Mouse (Mus musculus): Measurements from ENCODE around the gene Mvp. TPM values are rescaled to one million over a fixed set of nuclear protein-coding genes. Genes with fewer than 3 reads are reported as not detected.

Mvp gene
- polyA plus RNA-seq, 1 experiment: 18.3 TPM

DNA sequence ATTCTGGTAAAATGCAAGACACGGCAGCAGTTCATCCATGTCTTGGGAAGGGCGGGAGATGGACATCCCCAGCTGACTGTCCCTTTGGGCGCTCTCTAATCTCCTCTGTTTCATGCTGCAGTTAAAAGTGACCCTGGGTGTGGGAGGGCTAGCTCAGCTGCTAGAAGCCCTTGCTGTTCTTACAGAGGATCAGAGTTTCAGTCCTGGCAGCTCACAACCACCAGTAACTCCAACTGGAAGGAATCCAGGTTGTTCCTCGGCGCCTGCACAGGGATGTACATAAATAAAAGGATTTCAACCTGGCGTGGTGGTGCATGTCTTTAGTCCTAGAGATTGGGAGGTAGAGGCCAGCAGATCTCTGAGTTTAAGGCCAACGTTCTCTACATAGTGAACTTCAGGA is 31.3 kb downstream of the Mvp start:
- no peak for TF ChIP-seq GATA1 (IDR thresholded peaks at IDR 0.05; ENCODE audit: low read length)

DNA sequence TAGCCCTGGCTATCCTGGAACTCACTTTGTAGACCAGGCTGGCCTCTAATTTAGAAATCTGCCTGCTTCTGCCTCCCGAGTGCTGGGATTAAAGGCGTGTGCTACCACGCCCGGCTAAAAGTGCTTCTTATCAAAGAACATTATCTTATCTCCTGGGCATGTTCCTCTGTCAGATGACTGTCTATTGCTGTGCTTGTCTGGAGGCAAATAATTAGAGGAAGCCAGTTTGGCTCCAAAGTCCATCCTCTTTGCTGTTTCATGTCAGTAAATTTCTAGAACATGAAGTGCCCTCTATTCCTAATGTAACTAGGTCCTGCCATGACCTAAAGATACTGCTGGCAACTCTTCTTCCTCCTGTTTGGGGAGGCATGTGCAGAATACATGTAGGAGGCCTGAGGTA is 32.4 kb downstream of the Mvp start:
- no peak for TF ChIP-seq GATA1 (IDR thresholded peaks at IDR 0.05; ENCODE audit: low read length)

DNA sequence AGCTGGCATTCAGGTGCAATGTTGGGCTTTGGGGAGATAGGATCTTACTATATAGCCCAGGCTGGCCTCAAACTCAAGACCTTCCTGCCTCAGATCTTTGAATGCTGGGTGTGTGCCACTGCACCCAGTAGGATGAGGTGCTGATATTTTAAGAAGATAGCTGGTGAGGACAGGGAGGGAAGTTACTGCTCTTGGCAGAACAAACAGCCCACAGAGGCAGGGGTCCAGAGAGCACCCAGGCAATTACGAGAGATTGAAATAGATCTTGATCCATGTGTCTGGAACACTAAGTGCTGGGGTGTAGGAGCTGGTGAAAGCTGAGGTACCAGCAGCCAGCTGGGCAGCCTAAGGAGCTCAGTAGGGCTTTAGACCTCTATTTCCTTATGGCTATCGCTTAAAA is 32.8 kb downstream of the Mvp start:
- TF ChIP-seq GATA1 (IDR thresholded peaks at IDR 0.05; ENCODE audit: low read length): no peak

DNA sequence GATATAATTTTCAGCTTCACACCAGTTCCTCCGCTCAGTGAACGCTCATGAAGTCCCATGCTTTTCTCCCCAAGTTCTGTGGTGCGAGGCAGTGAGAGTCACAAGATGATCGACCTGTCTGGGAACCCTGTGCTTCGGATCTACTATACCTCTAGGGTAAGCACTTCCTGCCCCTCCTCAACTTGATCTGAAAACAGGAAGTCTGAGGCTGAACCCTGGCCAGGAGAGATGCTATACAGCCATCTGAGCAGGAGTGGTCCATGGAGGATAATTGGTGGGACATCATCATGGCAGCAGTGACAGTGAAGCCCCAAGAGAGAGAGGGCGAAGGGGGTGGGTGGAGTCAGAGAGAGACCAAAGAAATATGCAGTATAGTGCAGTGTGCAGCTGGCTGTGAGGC is 35.6 kb downstream of the Mvp start:
- no peak for TF ChIP-seq GATA1 (IDR thresholded peaks at IDR 0.05; ENCODE audit: low read length)

DNA sequence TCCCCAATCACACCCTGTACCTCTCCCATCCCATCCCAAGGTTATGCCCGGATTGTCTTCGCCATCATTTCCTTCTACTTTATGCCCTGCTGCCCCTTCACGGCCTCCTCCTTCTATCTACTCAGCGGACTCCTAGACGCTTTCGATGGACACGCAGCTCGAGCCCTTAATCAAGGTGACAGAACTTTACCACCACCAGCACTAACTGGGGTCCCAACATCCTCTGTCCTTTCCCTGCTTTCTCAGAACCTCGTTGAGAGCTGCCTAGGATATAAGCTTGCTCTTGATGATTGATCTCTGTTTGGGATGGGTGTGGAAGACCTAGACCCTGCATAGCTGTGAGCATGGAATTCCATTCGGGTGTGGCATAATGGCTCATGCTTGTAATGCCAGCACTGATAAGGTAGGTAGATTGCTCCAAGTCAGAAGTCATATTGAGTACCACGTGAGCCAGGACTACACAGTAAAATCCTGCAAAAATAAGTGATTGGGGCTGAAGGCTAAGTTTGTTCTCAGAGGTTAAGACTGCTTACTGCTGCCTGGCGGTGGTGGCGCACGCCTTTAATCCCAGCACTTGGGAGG is 37.5 kb downstream of the Mvp start:
- no peak for TF ChIP-seq GATA1 (IDR thresholded peaks at IDR 0.05; ENCODE audit: low read length)

DNA sequence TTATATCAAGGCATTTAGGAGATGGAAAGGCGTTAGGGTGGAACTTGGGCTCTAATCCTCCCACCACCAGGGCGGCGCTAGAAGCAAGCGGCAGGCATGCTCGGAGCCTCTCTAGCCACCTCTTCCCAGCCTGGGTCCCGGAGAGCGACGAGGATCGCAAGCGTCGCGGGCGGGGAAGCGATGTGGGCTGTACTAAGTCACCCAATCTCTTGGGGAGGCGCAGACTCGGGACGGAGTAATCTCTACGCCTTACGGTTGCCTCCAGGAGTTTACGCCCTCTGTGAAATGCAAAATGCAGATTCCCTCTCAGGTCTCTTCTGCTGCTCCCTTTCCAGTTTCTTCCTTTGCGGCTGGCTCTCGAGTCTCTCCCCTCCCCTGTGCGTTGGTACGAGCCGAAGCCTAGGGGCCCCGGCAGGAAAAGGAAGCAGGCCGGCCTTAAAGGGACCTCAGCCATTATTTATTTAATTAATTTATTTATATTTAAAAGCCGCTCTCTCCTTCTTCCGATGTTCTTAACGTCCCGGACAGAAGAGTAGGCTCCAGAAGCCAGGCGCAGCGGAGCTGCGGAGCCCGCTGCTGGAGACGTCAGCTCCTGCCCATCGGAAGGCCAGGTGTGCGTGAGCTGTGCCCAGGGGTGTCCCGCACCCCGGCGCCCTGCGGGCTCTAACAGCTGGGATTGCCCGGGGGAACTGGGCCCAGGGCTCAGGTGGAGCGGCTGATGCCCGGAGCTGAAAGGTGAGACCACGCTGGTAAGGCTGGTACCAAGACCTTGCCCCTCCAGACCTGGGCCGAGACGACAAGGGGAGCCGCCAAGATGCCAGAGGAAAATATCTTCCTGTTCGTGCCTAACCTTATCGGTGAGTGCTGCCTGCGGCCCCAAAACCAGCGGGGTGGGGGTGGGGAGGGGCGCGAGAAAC is 38.2 kb downstream of the Mvp start, which contains the start of gene Cdiptos:
TSS of gene Cdiptos (minus strand) at position 149 of the 917 bp plus-strand sequence.
- no peak for TF ChIP-seq GATA1 (IDR thresholded peaks at IDR 0.05; ENCODE audit: low read length)

DNA sequence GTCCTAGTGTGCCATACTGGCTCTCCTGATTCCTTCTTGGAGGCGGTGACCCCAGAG is 38.7 kb downstream of the Mvp start, which contains the start of gene Cdipt:
TSS of gene Cdipt (plus strand) at position 22 of the 57 bp plus-strand sequence.
- no peak for TF ChIP-seq GATA1 (IDR thresholded peaks at IDR 0.05; ENCODE audit: low read length)

DNA sequence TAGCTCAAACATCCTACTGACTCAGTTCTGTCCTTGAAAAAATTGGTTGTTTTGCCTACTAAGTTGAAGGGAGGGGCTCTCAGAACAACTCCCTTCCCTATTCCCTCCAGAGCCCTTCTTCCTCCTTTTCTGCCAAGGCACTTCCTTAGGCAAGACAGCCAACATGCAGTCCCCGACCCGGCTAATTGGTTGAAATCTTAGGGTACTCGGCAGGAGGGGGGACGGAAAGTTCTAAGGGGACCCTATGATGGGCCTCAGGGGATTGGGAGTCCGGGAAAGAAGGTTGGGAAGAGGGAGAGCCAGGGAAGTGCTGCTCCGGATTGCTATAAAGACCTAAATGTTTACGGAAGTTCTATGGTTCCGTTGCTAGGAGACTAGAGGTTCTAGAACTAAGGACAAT is 38.9 kb downstream of the Mvp start:
- TF ChIP-seq GATA1 (IDR thresholded peaks at IDR 0.05; ENCODE audit: low read length): no peak

DNA sequence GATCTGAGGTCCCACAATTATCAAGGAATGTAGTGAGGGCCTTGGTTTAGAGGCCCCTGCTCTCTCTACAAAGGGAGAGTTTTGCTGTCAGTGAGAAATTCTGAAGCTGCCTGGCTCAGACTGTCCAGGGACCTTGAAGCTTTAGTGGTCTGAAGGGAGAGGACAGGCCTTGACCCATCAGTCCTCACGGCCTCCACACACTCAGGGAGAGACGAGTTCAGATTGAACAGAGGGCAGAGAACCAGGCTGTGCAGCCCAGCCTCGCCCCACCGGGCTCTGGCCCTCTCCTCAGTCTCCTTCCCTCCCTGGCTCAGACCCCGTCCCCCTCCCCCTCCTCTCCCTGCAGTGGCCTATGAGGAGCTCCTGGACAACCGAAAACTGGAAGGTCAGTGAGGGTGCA is 47.1 kb downstream of the Mvp start:
- TF ChIP-seq GATA1 (IDR thresholded peaks at IDR 0.05; ENCODE audit: low read length): no peak

DNA sequence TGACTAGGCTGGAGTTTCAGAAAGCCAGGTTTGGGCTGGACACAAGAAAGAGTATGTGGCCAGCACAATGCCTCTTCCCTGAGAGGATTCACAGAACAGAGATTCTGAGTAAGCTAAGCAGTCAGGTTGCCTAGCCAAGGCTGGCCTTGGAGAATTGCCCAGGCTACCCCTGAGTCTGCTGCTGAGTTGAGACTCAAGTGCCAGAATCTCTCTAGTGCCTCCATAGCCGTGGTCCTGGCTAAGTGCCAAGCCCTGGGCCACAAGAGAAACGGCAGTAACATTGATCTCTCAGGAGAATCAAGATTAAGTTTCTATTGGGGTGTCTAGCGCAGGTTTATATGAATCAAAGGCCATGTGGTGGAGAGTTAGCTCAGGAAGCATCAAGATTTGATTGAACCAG is 48.9 kb downstream of the Mvp start:
- TF ChIP-seq GATA1 (IDR thresholded peaks at IDR 0.05; ENCODE audit: low read length): no peak

DNA sequence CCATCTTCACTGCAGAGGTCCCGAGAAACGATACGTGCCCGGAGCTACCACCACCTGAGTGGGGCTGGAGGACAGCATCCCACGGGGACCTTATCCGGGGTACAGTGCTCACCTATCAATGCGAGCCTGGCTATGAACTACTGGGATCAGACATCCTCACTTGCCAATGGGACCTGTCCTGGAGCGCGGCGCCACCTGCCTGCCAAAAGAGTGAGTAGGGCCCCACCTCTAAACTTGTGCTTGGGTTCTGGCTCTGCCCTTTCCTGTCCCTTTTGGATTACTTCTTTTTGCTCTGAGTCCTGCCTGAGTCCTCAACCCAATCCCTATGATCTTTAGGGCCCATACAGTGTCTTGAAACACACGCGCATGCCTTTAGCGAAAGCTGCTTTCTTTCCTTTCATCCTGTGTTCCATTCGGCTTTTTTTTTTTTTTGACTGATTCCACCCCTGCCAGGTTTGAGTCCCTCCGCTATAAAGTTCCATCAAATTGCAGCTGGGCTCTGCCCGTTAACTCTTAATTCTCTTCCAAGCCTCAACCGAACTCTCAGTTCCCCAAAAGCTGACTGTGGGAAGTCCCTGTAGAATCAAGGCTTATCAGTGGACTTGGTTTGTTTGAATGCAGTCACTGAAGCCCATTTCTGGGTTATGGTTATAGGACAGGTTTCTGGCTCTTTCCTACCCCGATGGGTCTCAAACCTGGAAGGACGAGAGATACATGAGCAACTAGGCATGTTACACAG is 50.7 kb downstream of the Mvp start:
- no peak for TF ChIP-seq GATA1 (IDR thresholded peaks at IDR 0.05; ENCODE audit: low read length)

DNA sequence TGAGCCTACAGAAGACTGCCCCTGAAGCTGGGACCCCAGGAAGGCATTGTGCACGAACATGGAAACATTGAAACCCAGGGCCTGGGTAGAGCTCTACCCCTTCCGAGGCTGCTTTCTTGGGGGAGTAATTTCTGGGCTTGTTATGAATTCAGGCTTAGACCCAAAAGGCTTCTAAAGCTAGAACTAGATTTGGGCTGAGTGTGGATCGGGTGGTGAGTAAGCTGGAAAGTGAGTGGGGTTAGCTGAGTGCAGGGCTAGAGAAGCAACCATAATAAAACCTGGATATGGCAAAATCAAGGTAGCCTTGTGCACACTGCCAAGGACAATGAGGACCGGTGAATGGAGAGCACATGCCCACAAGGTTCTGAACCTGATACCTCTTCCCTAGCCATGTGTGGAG is 52.5 kb downstream of the Mvp start:
- no peak for TF ChIP-seq GATA1 (IDR thresholded peaks at IDR 0.05; ENCODE audit: low read length)

DNA sequence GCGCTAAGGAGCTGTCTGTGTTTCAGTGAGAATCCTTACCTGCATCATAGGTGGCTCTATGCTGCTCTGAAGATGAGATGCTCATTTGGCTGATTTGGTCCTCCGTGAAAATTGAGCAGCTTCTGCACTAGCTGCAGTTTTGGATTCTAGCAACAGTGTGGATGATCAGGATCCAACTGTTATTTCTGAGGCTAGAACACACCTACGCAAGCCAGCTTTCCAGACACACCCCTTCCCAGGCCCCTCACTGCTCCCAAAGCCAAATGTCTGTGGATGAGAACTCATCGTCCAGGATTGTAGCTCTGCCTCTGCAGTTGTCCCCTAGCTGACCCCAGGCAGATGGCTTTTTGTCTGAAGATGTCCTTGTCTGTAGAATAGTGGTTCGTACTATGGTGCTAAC is 53.3 kb downstream of the Mvp start:
- no peak for TF ChIP-seq GATA1 (IDR thresholded peaks at IDR 0.05; ENCODE audit: low read length)

DNA sequence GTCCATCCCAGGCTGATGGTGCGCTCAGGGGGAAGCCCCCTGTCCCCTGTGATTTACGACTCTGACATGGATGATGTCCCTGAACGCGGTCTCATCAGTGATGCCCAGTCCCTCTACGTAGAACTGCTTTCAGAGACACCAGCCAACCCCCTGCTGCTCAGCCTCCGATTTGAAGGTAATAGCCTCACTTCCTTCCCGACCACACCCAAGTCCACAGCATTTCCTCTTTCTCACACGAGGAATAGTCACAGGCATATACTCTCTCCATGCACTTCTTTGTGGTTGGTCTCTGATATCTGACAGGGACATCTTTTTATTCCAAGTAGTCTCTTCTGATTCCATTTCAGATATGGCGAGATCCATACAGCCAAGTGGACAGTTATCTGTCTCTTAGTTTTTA is 54.6 kb downstream of the Mvp start:
- no peak for TF ChIP-seq GATA1 (IDR thresholded peaks at IDR 0.05; ENCODE audit: low read length)

DNA sequence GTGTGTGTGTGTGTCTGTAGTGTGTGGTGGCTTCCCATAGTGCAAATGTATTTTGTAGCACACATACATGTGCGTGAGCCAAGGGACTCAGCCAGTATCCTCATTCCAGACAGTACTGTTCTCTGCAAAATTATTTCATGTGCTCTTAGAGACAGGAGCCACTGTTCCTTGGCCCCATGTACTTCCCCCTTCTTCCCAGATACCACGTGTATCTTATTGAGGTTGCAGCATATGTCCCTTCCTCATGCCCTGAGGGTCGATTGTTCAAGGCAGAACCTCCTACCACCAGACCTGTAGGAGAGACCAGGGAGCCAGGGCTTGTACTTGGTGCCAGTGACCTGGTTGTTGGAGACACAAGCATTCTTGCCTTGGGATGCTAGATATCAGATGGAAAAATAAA is 59.3 kb downstream of the Mvp start:
- TF ChIP-seq GATA1 (IDR thresholded peaks at IDR 0.05; ENCODE audit: low read length): no peak

DNA sequence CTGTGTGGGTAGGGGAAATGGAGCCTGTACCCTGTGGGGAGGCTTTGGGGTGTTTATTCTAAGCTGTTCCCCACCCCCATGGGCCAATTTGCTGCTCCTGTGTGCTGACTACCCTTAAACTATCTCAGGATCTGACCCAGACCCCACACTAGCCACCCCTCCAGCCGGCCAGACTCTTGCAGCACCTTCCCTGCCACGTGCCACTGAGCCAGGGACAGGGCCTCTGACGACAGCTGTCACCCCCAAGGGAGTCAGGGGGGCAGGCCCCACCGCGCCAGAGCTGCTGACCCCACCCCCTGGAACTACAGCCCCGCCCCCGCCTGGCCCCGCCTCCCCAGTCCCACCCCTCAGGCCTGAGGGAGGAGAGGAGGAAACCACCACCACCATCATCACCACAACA is 61.8 kb downstream of the Mvp start:
- no peak for TF ChIP-seq GATA1 (IDR thresholded peaks at IDR 0.05; ENCODE audit: low read length)

DNA sequence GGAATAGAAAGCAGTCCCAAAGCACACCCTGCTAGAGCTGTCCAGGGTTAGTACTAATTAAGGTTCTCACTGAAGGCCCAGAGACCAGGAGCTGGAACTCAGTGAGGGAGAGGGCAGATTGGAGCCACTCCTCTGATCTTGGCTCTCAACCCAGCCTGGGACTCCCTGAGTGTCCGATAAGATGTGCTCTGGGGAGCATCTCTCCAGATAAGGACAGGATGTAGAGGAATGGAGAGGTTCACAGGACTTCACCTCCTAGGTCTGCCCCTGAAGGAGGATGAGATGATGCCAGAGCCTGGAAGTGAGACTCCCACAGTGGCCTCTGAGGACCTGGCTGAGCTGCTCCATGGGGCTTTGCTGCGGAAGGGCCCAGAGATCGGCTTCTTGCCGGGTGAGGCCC is 62.7 kb downstream of the Mvp start:
- TF ChIP-seq GATA1 (IDR thresholded peaks at IDR 0.05; ENCODE audit: low read length): no peak

Measured in G1E-ER4 (cell line).